Mouse (Mus musculus): ENCODE results near the gene Cnot6l.

The Cnot6l gene

DNA sequence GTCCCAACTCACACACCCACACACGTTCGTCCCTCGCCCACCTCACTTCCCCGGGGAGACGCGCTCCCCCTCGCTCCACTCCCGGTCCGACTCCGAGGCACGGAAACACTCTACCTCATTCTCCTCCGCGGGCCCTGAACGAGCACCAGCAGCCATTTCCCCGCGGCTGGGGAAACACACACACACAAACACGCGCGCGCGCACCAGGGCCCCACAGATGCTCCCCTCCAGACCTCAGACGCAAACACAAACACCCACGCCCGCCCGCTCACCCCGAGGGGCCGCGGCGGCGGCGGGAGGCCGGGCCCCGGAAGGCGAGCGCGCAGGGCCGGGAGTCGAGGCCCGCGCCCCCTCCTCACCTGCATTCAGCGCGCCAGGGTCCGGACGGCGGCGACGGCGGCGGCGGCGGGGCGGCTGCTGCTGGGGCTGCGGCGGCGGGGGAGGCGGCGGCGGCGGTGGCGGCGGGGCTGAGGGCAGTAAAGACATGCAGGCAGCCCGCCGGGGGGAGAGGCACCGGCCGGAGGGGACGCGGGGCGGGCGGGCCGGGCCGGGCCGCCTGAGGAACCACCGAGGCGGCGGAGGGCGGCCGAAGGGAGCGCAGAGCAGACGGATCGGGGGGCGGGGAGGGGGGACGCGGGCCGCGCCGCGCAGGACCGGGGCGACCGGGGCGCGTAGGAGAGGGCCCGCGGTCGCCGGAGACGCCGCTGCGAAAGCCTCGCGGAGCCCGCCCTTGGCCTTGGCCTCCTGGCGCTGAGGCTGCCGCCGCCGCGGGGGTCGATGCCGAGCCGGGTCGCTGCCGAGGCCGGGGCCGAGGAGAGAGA, 2.2 kb downstream of the Cnot6l start:
- DNase-seq (ENCODE audit: extremely low spot score, low read depth, low spot score) = no peak

DNA sequence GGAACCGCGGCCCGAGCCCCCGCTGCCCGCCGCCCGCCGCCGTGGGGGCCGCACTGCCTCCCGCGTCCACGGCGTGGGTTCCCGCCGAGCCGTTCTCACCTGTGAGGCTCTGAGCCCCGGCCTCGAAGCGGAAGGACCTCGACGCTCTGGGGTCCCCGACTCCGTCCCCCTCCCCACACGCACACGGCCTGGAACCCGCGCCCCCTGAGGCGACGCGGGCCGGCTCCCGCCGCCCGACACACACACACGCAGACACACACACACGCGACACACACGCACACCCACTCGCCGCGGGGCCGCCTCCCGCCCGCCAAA, 2.8 kb downstream of the Cnot6l start:
- no peak for DNase-seq (ENCODE audit: extremely low spot score, low read depth, low spot score)

DNA sequence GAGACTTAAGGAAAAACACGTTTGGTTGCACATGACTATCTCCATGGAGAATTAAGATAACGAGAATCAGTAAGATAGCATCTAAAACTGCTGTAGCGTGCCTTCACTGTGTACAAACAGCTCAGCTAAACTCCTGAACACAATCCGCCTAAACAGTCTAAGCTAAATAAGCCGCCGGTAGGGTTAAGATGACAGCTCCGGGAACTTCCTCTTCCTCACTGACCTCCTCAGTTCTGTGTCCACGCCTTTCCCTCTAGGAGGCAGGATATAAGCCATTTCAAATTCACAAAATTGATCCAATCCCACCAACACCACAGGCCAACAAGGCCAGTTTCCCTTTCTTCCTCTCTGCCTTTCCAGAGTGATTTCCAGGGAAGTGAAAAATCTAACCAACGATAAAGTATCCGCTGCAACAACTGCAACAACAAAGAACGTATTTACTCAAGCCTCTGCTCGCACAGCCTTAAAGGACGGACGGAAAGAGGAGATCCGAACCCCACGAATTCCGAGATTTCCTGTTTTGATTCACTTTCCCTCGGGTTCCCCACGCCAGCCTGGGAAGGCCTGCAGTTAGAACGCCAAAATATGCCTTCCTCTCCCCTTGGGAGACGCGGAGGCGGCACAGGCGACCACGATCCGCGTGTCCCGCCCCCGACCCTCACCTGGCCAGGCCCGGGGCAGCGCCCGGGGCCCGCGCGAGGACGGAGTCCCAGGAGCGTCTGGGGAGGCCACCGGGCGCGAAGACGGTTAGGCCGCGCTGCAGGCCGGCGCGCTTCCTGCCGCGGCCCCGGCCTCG, 3.3 kb downstream of the Cnot6l start:
- DNase-seq (ENCODE audit: extremely low spot score, low read depth, low spot score) = no peak

DNA sequence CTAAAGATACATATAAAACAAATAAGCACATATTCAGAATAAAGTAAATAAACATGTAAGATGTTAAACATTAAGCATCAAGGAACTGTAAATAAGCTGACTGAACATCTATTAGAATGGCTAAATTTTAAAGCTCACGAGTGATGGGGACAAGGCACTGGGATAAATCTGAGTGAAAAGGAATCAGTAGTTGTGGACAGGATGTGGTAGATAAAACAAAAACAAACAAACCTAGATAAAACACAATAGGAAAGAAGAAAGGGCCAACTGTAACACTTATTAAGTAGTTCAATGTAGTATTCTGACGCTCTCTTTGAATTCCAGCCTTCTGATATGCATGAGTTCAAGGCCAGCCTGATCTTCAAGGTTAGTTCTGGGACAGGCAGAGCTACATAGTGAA, 21.6 kb downstream of the Cnot6l start:
- no peak for DNase-seq (ENCODE audit: extremely low spot score, low read depth, low spot score)

DNA sequence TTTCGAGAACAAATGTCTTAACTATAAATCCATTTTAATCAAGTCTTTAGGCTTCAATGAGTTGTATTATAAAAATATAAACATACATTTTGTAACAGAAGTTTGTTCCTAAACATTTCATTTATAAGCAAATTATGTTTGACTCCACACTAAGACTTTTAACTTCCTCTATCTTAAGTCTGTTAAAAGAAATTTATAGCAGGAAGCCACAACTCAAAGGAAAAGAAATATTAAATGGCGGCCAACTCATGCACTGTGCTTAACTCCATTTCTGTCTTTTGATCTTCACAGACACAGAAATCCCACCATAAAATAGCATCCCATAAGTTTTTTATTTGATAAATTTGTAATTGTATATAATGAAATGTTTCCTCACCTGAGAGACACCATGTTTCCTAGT, 33.3 kb downstream of the Cnot6l start:
- no peak for DNase-seq (ENCODE audit: extremely low spot score, low read depth, low spot score)

DNA sequence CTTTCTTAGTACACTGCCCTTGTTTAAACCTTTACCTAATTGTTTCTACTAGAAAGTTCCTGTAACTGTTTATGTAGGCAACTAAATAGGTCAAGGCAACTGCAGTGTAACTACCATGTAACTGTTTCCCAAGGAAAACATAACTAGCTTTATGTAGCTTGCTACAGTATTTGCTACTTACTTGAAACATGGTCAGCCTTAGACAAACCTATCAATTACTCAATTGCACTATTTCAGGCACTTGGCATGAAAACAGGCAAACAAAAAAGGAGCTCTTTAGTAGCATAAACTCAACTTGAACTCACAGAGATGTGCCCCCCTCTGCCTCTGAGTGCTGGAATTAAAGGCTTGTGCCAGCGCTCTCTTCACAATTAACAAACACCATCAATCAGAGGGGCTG, 37.1 kb downstream of the Cnot6l start:
- DNase-seq (ENCODE audit: extremely low spot score, low read depth, low spot score) = no peak

DNA sequence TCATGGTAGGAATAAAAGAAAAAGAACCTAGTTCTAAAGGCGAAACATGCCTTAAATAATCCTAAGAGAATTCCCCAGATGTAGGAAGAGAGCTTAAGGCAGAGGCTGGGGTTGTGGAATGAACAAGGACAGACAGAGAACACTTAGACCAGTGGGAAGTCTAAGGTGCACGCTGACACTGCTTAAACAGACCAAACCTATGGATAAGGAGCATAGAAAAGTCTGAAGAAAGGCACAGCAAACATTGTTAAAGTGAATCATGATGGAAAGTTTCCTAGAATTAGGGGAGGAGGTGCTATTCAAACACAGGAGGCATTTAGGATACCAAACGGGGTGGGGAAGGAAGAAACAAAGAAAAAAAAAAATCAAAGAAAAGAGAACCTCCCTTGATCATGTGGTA, 49.0 kb downstream of the Cnot6l start:
- DNase-seq (ENCODE audit: extremely low spot score, low read depth, low spot score) = no peak

DNA sequence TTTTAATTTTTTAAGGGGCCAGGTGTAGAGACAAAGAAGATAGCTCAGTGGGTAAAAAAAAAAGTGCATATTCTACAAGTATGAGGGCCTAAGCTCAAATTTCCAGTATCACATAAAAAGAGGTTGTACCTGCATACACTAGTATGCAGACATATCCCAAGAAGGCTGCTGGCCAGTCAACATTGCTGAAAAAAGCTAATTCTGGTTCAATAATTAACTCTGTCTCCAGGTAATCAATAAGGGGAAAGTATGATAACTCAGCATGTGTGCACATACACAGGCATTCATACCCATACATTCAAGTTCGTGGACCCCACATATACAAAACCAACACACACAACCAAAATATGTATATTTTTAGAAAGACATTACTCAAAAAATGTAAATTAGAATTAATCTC, 59.3 kb downstream of the Cnot6l start:
- no peak for DNase-seq (ENCODE audit: extremely low spot score, low read depth, low spot score)

DNA sequence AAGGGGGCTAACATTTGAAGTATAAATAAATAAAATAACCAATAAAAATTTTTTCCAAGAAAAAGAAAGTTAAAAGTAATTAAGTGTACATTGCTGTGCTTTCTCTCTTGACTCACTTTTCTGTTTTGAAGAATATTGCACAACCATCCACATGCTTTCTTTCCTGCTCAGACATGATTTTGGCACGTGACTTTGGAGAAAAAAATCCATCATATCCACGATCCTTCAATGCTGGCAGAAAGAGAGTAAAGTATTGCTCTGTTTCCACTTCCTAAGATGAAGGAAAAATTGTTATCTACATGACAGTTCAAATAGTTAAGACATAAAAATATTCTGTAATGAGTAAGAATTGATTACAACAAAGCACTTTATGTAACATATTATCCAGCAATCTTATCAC, 72.5 kb downstream of the Cnot6l start:
- no peak for DNase-seq (ENCODE audit: extremely low spot score, low read depth, low spot score)

DNA sequence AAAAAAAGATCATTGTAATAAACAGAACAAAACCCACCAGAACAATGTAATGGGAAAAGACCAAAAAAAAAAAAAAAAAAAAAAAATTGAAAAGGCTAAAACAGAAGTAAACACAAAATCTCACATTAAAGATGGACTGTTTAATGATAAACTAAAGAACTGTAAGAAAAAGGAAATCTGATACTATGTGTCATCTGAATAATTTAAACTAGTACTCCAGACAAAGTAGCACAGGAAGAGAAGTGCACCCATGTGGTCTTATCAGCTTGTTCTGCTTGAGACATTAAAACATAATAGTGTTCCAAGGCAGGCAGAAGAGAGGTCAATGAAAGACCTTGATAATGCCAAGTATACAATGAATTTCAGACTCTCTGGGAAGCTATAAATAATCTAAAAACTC, 78.6 kb downstream of the Cnot6l start:
- DNase-seq (ENCODE audit: extremely low spot score, low read depth, low spot score) = no peak

DNA sequence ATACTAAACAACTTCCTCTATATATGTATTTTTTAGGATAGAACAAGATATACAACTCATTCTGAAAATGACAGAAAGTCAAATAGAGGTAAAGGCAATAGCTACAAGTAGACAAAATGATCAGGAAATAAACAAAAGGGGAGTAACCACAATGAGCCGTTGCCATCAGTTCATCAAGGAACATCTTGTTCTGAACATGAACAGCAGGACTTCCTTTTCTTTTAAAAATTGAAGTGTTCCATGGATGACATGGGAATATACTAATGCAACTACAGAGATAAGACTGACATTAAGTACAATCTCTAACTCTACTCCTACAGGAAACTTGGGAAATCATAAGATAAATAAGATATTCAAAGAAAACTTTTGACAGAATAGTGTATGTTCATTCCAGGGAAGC, 84.9 kb downstream of the Cnot6l start:
- DNase-seq (ENCODE audit: extremely low spot score, low read depth, low spot score) = no peak

DNA sequence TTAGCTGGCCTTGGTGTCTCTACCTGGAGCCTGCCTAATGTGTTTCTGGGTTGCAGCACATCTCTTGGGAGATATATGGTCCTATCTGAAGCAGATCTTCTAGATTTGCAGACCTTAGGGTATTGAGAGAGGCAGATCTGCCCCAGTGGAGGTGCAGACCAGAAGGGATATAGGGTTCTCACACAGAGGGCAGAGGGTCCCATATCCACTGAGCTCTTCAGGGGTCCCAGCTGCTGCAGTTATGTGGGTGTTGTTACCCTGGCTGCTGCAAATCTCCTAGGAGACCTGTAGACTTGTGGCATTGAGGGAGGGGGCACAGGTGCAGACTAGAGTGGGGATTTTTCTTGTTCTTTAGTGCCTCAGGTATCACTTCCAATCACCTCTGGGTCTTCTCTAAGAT, 98.4 kb downstream of the Cnot6l start:
- DNase-seq (ENCODE audit: extremely low spot score, low read depth, low spot score) = no peak

DNA sequence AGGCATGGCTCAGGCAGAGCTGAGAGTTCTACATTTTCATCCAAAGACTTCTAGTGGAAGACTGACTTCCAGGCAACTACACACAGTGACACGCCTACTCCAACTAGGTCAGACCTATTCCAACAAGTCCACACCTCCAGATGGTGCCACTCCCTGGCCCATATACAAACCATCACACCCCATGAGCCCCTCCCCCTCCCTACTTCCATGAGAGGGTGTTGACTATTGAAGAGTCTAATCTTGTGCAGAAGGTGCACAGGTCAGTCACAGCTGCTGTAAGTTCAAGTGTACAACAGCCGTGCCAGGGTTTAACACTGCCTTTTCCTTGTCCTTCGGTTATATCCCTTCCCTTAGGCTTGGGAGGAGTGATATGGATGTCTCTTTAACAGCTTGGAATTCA, 121.5 kb downstream of the Cnot6l start:
- no peak for DNase-seq (ENCODE audit: extremely low spot score, low read depth, low spot score)

DNA sequence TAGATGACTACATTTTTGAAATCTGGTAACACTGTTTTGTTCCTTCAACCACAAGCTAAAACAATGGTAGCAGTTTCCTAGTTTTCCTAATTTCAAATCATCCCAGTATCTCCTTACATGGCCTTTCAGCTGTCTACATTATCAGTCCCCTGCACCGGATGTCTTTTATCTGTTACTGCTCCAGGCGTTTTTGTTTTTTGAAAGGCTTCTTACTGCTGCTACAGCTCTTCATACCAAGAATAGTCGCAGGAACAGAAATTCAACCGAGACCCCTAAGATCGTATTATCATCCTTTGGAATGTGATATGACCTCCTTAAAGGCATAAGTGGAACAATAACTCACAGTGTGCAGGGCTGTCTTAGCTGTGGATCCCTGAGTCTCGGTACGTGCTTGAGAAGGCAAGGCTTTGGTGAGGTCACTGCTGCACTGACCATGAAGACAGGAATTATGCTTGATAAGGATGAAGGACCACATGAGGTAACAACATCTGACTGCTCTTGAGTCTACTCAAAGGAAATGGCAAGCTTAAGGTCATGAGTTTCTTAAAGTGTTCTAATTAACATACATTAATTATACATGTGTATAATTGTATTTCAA, 122.4 kb downstream of the Cnot6l start:
- no peak for DNase-seq (ENCODE audit: extremely low spot score, low read depth, low spot score)

DNA sequence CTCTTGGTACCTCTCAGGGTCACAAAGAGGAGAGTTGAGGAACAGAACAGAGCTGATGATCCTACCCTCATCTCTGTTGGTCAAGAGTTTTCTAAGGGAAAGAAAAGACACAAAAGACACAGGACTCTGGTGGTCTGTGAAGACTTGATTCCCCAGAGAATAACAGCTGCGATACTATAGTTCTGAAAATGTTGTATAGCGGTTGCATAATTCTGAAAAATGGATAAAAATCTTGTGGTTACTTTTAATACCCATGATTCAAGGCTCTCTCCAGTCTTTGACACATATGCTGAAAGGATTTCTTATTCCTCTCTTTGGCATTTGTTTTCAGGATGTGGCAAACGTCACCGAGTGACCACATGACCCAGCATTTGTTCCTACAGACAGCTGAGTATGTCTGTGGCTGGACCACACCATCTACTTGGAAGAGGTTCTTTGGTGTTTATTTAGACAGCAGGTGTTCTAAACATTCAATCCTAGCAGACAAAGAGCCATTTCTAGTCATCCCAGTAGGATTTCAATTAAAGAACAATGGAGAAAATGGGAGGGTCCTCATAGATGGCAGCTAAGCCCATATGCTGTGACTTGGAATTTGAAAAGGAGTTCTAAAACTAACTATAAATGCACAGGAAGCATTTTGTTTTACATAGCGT, 124.7 kb downstream of the Cnot6l start:
- DNase-seq (ENCODE audit: extremely low spot score, low read depth, low spot score) = no peak

DNA sequence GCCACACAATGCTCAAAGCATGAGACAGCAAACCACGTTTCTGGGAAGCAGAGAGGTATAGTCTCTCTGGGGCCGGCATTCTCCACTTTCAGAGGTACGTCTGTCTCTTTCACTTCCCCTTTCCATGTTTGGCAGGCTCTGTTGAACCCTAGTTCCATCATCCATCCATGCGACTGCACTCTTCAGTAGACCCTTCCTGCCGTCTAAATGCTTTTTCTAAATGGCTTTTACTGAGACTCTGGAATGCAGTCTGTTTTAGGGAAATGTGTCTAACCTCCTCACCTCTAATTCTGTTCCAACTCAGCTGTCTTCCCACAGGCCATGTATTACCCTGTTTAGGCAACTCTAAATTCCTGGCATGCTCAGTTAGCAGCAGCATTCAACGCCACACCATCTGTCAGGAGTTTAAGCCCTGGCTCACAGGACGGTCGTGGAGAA, 126.3 kb downstream of the Cnot6l start:
- no peak for DNase-seq (ENCODE audit: extremely low spot score, low read depth, low spot score)

DNA sequence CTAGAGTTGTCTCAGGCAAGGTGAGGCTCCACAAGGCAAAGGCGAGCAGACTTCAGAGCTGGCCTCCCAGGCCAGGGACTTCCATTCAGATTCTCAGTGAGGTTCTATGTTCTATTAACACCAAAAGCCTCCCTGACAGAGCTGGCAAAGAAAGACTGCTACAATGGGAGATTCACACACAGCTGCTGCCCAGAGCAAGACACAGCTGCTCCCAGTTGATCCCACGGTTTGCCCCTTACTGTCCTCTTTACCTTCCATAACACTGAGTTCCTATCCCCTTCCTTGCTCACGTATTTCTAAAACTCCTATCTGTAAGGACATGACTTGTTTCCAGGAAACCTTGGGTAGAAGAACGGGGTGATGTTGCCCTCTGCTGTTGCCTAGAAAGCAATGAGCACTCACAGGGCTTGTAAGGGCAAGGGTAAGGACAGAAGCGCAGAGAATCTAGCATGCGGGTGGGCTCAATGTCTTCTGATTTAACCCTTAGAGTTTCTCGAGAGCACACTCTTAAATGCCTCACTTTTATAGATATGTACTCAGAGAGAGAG, 127.8 kb downstream of the Cnot6l start:
- DNase-seq (ENCODE audit: extremely low spot score, low read depth, low spot score) = no peak

DNA sequence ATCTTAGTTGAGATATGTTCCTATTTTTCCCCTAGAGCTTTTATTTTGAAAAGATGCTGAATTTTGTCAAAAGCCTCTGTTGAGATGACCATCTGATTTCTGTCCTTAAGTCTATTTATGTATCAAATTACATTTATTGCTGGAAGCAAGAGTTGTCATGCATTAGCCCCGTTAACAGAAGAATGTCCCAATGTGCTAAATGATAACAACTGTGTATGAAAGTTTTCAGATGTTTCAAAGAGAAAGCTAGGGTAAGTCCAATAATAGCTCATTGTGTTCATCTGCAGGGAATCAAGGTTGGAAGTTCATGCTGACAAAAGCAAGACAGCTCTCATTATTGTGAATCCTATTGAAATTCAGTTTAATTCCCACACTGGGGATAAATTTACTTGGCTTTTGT, 129.9 kb downstream of the Cnot6l start:
- no peak for DNase-seq (ENCODE audit: extremely low spot score, low read depth, low spot score)

DNA sequence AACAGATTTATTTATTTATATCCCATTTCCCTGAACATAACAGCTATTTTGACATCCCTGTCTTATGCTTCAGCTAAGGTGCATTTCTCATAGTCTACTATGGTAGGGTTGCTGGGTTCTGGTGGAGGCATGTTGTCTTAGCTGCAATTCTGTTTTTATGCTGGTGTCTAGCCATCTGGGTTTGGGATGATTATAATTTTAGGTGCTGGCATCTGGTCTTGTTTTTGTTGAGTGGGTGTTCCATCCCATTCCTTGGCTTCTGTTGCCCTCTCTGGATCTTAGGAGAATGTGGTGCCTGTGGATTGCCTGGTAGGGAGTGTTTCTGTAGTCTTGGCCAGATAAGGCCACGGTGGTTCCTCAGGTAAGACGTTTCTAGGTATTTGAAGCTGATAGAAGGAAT, 134.2 kb downstream of the Cnot6l start:
- no peak for DNase-seq (ENCODE audit: extremely low spot score, low read depth, low spot score)
